Mouse (Mus musculus) adrenal gland, adult 8-10 months (tissue): ENCODE data around the gene Rcc1. TPM values are rescaled to one million over a fixed set of nuclear protein-coding genes. Genes with fewer than 3 reads are reported as not detected.
"Not testable (repeated sequence)": the region's sequence is repeated elsewhere in the genome, so short reads cannot be mapped to it uniquely, and the experiment has no call there.

Source experiments
- DNase-seq: peaks from one replicate; pipeline ENCODE4 v3.0.0; 2022
- total RNA-seq, 4 experiments: library from RNA; stranded (reverse); gene quantifications; 2 replicates each; pipeline ENCODE4 v1.2.4; 2022

Gene Rcc1
- total RNA-seq, 4 experiments from 2014 or later: 12.7 to 18.0 (median 15.7) TPM

DNA sequence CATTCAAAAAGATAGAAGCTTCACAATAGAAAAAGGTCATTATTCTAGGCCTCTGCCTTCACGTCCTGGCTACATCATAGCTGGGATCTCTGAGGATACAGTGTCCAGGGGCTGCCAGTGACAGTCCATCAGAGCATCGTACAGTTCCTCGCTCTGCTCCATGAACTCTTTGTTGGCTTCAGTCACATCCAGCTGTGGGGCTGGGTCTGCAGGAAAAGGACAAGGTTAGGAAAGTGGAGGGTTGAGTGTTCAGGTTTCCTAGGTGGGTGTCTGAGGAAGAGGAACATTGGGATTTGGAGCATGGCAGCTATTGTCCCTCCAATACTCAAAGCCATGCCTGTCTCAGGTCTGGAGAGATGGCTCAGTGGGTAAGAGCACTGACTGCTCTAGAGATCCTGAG is 41.6 kb downstream of the Rcc1 start:
- DNase-seq: no peak

DNA sequence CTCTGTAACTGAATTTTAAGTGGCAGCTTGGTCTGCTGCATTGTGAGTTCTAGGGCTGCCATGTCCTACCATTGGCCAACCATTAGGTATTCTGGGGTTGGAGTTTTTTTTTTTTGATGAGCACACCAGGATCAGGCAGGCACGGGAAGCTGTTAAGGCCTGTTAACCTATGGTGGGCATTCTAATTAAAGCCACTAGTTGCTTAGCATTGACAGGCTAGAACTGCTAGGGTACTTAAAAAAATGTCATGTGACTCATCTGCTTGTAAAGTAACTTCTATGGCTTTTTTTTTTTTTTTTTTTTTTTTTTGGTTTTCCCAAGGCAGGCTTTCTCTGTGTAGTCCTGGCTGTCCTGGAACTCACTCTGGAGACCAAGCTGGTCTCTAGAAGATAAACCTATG is 42.2 kb downstream of the Rcc1 start:
- DNase-seq: no peak

DNA sequence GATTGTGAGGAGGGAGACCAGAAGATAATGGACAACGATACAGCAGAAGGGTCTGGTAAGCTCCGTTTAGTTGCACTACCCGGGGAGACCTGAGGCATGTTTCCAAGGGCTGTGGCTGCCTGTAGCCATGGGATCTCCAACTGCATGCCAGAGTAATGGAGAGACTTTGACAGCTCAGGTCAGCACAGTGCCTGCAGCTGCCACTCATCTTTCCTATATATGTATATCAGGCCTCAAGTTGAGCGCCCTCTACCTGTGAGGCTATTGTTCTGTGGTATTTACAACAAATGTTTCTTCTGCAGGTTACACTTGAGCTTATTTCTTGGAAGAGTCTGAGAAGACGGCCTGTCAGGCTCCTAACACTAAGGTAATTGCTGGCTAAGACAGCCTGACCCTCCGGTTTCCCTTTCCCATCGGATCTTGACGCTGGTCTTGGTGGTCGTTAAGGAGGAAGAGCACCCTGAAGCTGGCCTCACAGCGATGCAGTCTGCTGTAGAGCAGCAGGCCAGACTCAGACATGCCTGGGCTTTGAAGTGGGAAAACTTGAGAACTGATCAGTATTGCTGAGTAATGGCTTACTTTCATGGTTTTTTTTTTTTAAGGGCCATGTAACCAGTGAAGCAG is 43.4 kb downstream of the Rcc1 start:
- no peak for DNase-seq

DNA sequence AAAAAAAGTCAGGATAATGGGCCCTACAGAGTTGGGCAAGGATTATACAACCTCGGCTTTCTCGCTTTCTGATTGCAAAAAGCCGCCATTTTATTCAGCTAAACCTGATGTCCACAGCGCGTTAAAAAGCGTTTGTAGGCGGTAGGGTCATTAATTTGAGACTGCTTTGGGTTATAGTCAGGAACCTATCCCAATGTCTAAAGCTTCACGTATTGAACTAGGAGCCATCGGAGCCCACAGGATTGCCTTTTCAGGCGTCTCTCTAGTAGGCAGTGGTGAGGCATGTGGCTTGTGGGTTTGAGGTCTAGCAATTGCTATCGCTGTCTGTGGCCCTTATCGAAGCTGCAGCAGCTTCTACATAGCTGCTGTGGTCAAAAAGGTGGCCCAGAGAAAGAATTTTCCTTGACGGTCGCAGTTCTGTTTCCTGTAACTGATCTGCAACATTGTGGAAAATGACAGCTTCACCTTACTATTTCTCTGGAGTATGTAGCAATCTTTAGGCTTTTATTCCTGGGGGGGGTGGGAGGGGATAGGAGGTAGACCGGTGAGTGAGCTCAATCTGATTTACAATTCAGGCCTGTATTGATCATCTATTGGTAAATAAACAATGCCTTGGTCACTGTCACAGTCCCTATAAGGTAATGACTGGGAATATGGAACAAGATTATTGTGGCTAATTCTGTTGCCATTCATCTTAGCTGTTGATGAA is 44.1 kb downstream of the Rcc1 start:
- DNase-seq: no peak

DNA sequence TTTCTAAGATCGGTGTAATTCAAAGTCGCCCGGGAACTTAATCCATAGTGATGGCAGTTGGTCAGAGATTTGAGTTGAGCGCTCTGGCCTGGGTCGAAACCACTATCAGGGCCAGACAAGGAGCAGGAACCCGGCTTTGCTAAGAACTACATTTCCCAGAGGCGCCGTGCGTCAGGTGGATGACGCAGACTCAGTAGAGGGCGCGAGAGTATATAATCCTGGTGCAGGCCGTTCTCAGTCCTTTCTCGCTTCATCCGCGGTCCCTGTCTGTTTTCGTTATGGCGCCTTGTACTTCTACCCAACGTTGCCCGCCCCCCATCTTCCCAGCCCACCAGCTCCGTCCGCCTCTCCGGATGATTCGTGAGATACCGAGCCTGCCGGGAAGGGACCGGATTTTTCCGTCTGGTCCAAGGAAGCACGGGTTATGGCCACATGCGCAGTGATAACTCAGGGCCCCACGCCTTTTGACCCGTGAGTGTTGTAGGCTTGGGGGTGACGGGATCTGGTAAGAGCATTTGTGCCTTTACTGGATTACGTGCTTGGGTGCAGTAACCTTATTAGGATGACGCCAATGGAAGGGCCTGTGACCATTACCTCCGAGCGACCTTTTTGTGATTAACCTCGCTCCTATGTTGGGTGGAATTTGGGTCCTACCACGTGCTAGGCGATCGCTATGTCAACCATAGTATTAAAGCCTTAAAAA is 44.8 kb downstream of the Rcc1 start:
- peak; percentile 88 for DNase-seq

DNA sequence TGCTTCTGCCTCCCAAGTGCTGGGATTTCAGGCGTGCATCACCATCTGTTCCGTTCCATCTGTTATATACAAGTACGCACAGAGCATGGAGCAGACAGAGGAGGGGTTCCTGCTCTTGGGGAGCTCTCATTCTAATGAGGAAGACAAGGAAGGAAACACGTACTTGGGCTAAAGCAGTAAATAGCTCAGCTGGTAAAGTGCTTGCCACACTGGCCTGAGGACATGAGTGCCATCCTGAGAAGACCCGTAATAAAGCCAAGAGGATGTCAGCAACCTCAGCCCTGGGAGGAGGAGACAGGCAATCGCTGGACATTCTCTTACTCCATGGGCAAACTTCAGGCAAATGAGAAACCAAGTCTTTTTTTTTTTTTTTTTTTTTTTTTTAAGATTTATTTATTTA is 47.4 kb downstream of the Rcc1 start:
- no peak for DNase-seq

DNA sequence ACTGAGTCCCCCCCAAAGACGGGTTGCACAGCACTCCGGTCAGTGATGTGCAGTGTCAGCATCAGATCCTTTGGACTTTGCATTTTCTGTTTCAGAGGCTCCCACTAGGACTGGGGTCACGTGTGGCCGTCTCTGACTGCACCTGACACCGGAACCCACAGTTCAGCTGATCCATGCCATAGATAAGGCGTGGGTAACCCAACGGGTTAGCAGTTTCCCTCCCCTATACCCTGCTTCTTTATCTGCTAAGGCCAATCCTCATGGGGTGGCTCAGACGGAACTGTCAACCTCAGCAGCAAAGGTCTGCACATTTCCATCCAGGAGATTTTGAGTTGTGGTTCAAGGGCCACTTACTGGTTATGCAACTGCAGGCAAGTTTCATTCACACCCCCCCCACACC is 48.1 kb downstream of the Rcc1 start:
- no peak for DNase-seq

DNA sequence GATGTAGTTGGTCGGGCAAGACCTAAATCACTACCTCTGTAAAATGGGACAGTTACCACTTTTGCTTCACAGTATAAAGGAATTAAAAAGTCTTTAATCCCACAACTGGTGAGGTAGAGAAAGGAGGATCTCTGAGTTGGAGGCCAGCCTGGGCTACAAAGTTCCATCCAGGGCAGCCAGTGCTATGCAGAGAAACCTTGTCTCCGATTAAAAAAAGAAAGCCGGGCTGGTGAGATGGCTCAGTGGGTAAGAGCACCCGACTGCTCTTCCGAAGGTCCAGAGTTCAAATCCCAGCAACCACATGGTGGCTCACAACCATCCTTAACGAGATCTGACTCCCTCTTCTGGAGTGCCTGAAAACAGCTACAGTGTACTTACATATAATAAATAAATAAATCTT is 49.9 kb downstream of the Rcc1 start:
- DNase-seq: not testable (repeated sequence)

DNA sequence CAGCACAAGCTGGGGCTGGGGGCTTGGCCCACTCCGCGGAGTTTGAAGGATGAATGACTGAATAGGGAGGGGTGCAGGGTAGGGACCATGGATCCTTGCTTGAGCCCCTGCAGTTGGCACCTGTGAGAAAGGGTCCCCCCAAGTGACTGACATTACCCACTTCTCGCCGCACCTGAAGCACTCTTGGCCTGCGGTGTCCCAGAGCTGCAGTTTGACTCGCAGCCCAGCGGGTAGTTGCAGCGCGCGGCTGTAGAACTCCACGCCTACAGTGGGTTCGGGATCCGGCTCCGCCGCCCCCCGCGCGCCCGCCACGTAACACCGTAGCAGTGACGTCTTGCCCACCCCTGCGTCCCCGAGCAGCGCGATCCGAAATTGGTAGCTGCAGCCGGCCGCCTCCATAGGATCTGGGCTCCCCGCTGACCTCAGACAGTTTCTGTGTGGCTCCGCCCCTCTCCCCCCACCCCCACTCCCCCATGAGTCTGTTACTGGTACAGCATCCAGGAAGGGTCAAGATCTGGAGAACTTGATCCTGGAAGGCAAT is 50.4 kb downstream of the Rcc1 start, which contains the start of gene Rab42:
Rab42 (minus strand) TSS at position 447 of the 541 bp plus-strand sequence.
- peak; percentile 21 for DNase-seq

DNA sequence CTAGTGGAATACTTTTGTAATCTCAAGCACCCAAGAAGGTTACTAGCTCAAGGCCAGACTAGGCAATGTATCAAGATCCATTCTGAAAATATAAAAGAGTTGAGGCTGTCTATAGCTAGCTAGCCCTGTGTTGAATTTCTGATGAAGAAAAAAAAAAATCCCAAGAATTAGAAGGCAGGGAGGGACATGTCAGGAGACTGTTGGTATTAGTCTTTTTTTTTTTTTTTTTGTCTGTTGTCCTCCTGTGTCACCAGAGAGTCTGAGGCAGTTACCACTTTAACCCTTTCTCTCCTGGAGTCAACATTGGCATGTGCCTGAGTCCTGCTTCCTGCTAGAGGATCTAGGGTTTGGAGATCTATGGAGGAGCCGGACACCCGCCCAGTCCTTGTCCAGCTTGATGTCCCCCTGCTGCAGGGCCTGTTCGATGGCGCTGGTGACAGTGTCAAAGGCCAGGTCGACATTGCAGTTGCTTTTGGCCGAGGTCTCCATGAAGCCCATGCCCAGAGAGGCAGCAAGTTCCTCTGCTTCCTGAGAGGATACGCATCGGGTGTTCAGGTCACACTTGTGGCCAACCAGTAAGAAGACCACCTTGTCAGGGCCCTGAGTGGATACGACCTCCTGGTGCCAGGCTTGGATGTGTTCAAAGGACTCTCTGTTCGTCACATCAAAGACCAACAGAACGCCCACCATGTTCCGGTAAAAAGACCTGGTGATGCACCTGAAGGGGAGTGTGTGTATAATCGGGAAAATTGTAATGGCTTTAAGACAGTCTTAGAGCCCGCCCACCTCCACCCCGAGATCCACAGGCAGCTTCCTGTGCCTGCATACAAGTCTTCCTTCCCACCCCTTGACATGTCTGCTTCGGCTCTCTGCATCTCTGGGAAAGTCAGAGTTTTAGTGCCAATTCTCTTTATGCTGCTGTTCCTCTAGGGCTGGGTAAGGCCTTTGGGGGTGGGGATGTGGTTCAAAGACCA is 51.2 kb downstream of the Rcc1 start:
- no peak for DNase-seq

DNA sequence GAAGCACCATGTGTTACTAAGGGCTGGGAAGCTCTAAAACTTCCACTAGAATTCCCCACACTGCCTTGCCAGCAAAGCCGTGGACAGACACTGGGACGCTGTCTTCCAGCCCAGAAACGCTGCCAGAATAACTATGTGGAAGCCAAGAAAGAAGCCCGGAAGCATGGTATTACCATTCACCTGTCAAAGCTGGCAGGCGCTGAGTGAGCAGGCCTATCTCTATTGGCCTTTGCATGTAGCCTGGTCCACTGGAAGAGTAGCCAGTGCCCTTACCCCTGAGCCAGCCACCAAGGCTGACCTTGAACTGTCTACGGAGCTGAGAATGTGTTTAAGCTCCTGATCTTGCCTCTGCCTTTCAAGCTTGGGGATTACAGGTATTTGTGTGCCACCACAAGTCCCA is 51.9 kb downstream of the Rcc1 start:
- DNase-seq: no peak

DNA sequence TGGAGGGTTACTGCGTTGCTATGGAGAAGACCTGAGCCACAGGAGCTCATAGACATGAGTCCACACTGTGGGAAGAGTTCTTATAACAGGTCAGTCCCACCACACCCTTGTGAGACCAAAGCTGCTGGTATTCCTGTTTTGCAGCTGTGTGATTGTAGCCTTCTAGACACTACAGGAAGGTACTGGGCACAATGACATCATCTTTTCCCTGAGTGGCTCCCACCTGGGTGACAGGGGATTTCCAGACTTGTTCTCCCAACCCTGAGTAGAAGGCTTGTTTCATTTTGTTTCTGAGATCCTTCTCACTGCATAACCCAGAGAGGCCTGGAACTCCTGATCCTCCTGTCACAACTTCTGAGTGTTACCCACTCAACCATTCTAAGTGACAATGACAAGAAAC is 53.6 kb downstream of the Rcc1 start:
- DNase-seq: no peak

DNA sequence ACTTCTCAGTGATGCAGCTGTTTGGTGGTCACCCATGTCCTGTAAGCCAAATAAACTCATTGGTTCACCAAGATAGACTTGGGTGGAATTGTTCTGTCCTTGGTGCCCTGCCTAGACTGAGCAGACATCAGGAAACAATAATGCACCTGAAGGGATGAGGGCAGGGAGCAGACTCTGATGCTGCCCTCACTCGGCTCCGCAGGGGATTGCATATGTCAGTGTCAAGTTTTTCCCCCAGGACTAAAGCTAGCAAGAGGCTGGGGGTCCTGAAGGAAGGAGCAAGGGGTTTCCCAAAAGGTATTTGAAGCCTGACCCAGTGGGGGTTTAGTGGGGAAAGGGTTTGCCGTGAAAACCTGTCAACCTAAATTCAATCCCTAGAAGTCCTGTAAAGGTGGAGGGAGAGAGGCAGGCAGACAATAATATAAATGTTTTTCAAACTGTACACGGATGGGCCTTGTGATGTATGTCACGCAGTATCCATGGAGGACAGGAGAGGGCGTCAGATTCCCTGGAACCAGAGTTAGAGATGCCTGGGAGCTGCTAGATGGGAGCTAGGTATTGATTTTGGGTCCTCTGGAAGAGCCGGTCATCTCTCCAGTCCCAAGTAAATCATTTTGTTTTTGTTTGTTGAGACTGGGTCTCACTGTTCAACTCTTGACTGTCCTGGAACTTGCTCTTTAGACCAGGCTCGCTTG is 57.6 kb downstream of the Rcc1 start:
- DNase-seq: no peak

DNA sequence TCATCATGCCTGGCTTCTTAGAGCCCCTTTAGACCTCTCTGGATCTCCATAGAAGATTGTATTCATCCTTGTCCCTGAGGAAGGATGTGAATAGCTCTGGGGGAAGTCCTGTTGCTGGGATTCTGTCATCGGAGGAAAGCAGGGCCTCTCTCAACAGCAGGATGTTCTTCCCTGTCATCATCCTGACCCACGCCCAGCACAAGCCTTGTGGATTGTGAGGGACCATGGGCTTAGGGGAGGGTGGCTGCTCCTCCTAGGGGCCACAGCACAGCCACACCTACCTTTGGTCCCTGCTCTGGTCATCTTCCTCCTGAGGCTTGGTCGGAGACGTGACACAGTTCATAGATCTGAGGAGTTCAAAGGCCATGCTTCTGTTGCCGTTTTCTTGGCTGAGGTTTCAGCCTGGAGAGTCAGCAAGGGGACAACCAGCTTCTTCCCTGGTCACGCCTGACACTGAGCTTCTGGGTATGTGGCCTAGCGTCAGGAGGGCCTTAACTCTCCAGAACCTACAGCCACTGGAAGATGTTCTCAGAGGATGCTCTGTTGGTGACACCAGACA is 59.6 kb downstream of the Rcc1 start:
- no peak for DNase-seq

DNA sequence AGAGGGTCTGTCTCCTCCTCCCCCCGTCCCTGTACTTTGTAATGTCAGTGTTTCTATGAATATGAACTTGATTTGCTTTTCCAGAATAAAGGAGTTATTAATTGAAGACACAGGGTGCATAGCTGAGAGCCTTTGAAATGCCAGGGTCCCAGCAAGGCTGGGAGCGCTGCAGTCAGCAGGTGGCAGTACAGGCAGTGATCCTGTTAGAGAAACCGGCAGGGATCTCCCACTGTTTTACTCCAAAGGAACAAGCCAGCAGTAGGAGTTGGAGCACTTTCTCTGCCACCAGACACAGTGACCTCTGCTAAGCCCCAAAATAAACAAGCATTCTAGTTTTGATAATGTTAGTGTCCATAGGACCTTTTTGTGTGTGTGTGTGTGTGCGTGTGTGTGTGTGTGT is 60.4 kb downstream of the Rcc1 start:
- DNase-seq: no peak

DNA sequence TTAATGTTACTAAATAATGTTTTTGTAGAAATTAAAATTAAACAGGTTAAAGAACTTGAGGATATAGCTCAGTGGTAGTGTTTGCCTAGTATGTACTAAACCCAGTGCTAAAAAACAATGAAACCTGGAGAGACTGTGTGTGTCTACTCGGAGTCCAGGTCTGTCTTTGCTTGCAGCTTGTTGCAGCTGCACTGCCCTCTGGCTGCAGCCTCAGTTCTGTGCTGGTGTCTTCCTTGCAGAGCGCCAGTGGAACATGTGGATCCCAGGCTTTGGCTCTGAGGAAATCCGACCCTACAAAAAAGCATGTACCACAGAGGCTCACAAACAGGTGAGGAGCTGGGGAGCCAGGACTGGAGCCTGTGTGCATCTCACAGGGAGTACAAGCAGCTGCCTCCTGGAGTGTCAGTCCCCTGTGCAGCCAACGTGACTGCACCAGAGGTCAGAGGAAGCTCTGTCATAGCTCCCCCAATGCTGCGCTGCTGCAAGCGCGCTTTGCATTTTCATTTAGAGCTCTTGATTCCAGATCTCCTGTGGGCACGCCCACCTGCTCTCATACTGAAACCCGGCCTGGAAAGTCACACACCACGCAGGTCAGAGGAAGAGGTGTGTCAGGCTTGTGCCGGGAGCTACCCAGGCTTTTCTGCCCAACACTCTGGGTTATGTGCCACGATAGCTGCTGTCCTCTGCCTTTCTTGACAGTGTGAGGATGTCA is 61.6 kb downstream of the Rcc1 start:
- DNase-seq: no peak

DNA sequence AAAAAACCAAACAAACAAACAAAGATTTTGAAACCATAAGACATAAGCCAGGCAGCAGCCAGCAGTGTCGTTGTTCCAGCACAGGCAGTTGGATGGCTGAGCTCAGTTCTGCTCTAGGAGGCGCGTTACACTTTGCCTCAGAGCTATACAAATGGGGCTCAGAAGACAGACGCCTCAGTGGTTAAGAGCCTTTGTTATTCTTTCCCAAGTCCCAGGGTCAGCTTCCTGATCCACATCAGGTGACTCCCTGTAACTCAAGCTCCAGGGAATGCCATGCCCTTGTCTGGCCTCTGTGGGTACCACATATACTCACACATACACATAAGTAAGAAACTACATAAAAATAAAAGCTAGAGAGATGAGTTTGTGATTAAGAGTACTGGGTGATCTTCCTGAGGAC is 62.3 kb downstream of the Rcc1 start:
- no peak for DNase-seq

DNA sequence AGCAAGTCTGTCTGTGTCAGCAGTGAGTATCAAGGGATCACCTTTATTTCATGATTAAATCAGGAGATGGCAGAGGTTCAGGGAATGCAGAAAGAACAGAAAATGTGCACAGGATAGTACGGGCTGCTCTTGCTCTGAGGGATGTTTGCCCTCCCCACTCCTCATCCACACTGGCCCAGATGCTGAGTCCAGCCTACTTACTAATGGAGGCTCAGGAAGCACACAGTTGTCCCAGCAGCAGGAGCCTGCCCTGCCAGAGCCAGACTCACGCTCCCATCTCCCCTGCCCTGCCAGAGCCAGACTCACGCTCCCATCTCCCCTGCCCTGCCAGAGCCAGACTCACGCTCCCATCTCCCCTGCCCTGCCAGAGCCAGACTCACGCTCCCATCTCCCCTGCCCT is 64.6 kb downstream of the Rcc1 start:
- DNase-seq: not testable (repeated sequence)
